Mouse (Mus musculus) forebrain, postnatal 0 days (tissue): Measurements from ENCODE around the gene Dpf1. TPM values are rescaled to one million over a fixed set of nuclear protein-coding genes. Genes with fewer than 3 reads are reported as not detected.
A peak's percentile ranks its signal among the peaks of the same experiment; 100 is the strongest.

Source experiments
- ATAC-seq: fragments of 200-750 bp; cut with Nextera tagmentation; 2 replicates; pipeline ENCODE4 v1.8.0; 2017; ENCODE audit warnings: mild to moderate bottlenecking, moderate library complexity
- DNase-seq: peaks from one replicate; pipeline ENCODE4 v3.0.0-alpha.2; 2015
- H3K27ac ChIP-seq: fragments of 300-500 bp; sonication (generic); 2 replicates; pipeline ENCODE4 v1.5.1; 2014; ENCODE audit warnings: low read depth, mild to moderate bottlenecking, antibody characterized with exemption, low read length, moderate library complexity, mixed read lengths
- H3K27me3 ChIP-seq: fragments of 300-500 bp; sonication (generic); 2 replicates; pipeline ENCODE4 v1.6.1; 2014; ENCODE audit warnings: mild to moderate bottlenecking, low read length, mixed read lengths; ENCODE audit not compliant: insufficient read depth
- H3K36me3 ChIP-seq: fragments of 300-500 bp; sonication (generic); 2 replicates; pipeline ENCODE4 v1.6.1; 2014; ENCODE audit warnings: mild to moderate bottlenecking, moderate library complexity; ENCODE audit not compliant: insufficient read depth
- H3K4me1 ChIP-seq: fragments of 300-500 bp; sonication (generic); 2 replicates; pipeline ENCODE4 v1.6.1; 2014; ENCODE audit warnings: antibody characterized with exemption; ENCODE audit not compliant: insufficient read depth
- H3K4me2 ChIP-seq: fragments of 300-500 bp; sonication (generic); 2 replicates; pipeline ENCODE4 v1.6.1; 2014; ENCODE audit warnings: low read depth, mild to moderate bottlenecking, moderate library complexity
- H3K4me3 ChIP-seq: fragments of 300-500 bp; sonication (generic); 2 replicates; pipeline ENCODE4 v1.5.1; 2014; ENCODE audit warnings: low read depth, low read length, mixed read lengths
- H3K9ac ChIP-seq: fragments of 300-500 bp; sonication (generic); 2 replicates; pipeline ENCODE4 v1.6.1; 2014; ENCODE audit warnings: mild to moderate bottlenecking
- H3K9me3 ChIP-seq: fragments of 300-500 bp; sonication (generic); 2 replicates; pipeline ENCODE4 v1.6.1; 2016; ENCODE audit warnings: low read length
- CTCF ChIP-seq: sonication (generic); IDR thresholded peaks from 2 replicates; pipeline ENCODE4 v1.5.1; 2016; ENCODE audit warnings: antibody characterized with exemption, control low read depth, low read depth
- WGBS: fragments of 180-500 bp; shearing (Covaris S2); extraction: QIAGEN DNeasy Blood & Tissue Kit; methylation state at CpG from one replicate; pipeline ENCODE4 v1.1.7; 2014; 5-methylcytosine and 5-hydroxymethylcytosine counted together
- polyA plus RNA-seq: library from polyadenylated mRNA; unstranded; fragments of >200 nt; fragmentation: Nextera tagmentation; extraction: Ambion mirVana; gene quantifications from 2 replicates; pipeline ENCODE4 v1.2.1, GENCODE M21; 2015
- total RNA-seq: library from RNA; depleted of rRNA; stranded (reverse); fragments of >200 nt; gene quantifications from 2 replicates; pipeline ENCODE4 v1.2.3, GENCODE M21; 2014

The Dpf1 gene
- total and polyA plus RNA-seq, 2 experiments from 2014 or later: 243 to 246 TPM

DNA sequence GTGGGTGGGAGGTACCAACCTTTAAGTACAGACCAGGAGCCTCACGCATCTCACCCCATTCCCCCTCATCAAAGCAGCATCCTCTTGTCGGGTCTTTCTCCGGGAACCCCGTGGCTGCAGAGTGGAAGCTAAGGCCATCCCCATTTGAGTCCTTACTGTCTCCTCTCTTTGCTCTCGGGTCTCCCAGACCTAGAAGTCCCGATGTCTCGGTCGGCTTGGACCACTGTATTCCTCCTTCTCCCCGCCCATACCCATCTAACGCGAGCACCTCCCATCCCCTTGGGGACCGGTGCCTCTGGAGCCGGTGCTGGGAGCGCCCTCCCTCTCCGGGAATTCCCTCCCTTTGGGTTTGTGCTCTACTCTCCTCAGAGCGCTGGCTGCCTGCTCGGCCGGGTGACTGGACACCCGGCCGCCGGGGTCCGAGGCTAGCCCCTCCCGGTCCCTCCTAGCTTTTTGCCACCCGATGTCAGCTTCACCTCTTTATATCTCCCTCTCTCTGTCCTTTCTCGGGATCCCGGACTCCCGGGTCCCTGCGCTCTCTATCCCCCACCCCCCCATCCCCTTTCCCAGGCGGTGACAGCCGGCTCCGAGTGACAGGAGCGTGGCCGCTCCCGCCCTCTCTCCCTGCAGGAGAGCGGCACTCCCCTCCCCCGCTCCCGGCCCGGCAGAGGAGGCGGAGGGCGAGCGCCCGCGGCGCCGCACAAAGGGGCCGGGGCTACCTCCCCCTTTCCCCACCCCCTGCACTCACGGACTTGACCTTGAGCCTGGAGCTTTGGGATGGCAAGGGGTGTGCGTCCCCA is 912 bp downstream of the Dpf1 start:
- ATAC-seq: no peak
- 4% methylated on average over 42 of the region's 48 CpGs for WGBS
- no peak for TF ChIP-seq CTCF
- H3K4me1 ChIP-seq: peaks cover 18% of the 10 kb centered on the region
- peak overlapping the region; percentile 78 for H3K9ac ChIP-seq
- no peaks in the 10 kb centered on the region for H3K36me3 ChIP-seq
- no peaks in the 10 kb centered on the region for H3K9me3 ChIP-seq
- DNase-seq: peak; percentile 62
- peak overlapping the region; percentile 79 for H3K4me3 ChIP-seq
- no peaks in the 10 kb centered on the region for H3K27me3 ChIP-seq
- peak overlapping the region; percentile 86 for H3K27ac ChIP-seq
- peak overlapping the region; percentile 95 for H3K4me2 ChIP-seq

DNA sequence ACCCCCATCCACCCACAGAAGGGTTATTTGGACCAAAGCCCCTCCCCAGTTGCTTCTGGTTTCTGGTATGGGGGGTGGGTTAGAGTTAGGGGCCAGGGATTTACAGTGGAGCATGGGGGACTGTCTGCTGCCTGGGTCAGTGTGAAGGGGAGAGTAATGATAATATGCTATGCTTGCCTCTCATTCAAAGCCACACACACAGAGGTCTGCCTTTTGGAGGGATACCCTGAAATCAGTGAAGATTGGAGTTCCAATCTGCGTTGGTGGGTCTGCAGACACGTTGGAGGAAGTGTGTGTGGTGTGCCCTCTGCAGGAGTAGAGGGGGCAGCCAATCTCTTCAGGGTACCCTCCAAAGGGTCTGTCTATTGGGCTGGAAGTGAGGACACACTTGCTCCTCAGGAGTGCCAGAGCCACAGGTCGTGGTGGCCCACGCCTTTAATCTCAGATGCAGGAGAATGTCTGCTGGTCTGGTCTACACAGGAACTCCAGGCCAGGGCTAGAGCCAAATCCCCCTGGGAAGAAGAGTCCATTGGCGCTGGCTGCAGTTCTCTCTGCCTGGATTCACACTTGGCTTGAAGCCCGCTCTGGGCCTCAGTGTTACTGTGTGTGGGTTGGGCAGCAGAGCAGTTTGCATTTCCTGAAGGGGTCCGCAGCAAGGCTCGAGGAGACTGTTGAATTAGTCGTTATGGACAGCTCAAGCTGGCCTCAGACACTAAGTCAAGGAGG is 1.7 kb downstream of the Dpf1 start:
- TF ChIP-seq CTCF: peak; percentile 30; the same call in 1 of the 2 replicates
- H3K4me2 ChIP-seq: peak overlapping the region; percentile 95
- WGBS: 12% methylated on average over 9 of the region's 9 CpGs
- H3K9me3 ChIP-seq: no peaks in the 10 kb centered on the region
- peak overlapping the region; percentile 78 for H3K9ac ChIP-seq
- no peak for DNase-seq
- peaks cover 22% of the 10 kb centered on the region for H3K4me1 ChIP-seq
- peak overlapping the region; percentile 79 for H3K4me3 ChIP-seq
- peak overlapping the region; percentile 86 for H3K27ac ChIP-seq
- no peaks in the 10 kb centered on the region for H3K27me3 ChIP-seq
- no peak for ATAC-seq
- H3K36me3 ChIP-seq: no peaks in the 10 kb centered on the region

DNA sequence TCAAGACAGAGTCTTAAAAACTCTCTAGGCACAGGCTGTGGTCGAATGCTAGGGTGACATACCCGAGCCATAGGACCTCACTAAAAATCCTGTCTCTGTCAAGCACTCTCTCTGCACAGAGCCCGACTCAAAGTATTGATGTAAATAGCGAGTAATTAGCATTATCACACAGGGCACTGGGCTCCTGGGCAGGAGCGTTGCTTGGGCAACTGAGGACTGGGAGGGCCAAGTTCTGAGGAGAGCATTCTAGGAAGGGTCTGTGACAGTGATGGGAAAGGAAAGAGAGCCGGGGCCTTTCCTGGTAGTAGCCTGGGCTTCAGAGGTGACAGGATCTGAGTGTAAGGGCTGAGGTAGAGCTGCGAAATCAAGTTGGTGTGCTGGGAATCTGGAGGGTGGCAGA is 2.4 kb downstream of the Dpf1 start:
- Histone ChIP-seq H3K4me3 (peak overlapping the region; percentile 79), H3K36me3 (peaks cover 4% of the 10 kb centered on the region), H3K27ac (peak overlapping the region; percentile 86), H3K9me3 (no peaks in the 10 kb centered on the region), H3K9ac (peak overlapping the region; percentile 78), H3K4me1 (peaks cover 22% of the 10 kb centered on the region), H3K27me3 (no peaks in the 10 kb centered on the region), H3K4me2 (peak overlapping the region; percentile 95)
- DNase-seq: no peak
- 12% methylated on average over 7 of the region's 7 CpGs for WGBS
- no peak for TF ChIP-seq CTCF
- ATAC-seq: no peak

DNA sequence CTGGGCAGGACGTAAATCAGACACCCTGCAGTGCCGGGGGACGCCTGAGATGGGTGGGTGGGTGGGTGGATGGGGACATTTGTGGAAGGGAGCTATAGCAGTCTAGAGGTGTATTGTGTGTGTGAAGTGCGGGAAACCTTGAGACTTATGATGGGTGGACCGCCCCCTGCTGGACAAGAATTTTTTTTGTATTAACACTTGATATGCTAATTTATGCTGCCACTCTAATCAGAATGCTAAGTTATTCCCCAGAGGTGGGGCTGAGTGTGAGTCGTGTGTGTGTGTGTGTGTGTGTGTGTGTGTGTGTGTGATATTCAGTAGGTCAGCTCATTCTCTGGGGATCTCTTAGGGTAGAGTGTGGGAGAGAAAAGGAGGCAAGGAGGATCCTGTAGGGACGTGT is 2.9 kb downstream of the Dpf1 start:
- DNase-seq: peak; percentile 85
- Histone ChIP-seq H3K4me2 (peak overlapping the region; percentile 95), H3K9me3 (no peaks in the 10 kb centered on the region), H3K27me3 (no peaks in the 10 kb centered on the region), H3K4me3 (peak overlapping the region; percentile 79), H3K4me1 (peaks cover 22% of the 10 kb centered on the region), H3K9ac (peak overlapping the region; percentile 78; the same call in 1 of the 2 replicates), H3K36me3 (peaks cover 8% of the 10 kb centered on the region), H3K27ac (peak overlapping the region; percentile 81)
- ATAC-seq: no peak
- TF ChIP-seq CTCF: peak; percentile 65
- 12% methylated on average over 7 of the region's 7 CpGs for WGBS

DNA sequence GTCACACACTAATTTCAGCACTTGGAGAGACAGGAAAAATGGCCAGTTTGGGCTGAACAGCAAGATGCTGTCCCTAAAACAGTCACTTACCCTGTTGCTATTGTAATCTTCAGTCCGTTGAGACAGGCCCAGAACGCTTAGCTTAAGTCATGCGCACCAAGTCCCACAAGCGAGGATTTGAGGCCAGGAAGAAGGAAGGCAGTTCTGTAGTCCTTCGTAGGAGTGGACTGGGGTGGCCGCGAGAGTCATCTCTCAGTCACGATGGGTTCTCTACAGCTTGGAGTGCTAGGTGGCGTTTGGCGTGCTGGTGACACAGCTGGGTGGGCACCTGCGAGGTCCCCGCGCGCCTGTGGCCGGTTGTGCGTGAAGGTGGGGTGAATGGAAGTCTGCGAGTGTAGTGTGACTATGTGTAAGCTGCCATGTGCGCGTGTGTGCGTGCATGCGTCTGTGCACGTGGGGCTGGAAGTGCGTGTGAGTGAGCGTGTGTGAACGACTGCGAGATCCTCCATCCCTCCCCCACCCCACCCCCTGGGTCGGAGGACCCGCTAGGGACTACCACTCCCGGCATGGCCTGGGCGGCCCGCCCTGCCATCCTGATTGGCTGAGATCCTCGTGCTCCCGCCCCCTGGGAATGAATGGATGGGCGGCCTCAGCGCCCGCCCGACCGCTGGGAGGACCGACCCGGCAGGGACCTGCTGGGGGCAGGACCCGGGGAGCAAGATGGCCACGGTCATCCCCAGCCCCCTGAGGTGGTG is 3.8 kb downstream of the Dpf1 start:
- ATAC-seq (peak; percentile 81), DNase-seq (peak; percentile 96)
- WGBS: 3% methylated on average over 42 of the region's 42 CpGs
- peaks cover 24% of the 10 kb centered on the region for H3K4me1 ChIP-seq
- no peaks in the 10 kb centered on the region for H3K27me3 ChIP-seq
- peak overlapping the region; percentile 79 for H3K4me3 ChIP-seq
- TF ChIP-seq CTCF: peak; percentile 19; the same call in 1 of the 2 replicates
- H3K9ac ChIP-seq: peak overlapping the region; percentile 78
- H3K9me3 ChIP-seq: no peaks in the 10 kb centered on the region
- peak overlapping the region; percentile 81 for H3K27ac ChIP-seq
- H3K36me3 ChIP-seq: peaks cover 14% of the 10 kb centered on the region
- H3K4me2 ChIP-seq: peak overlapping the region; percentile 95

DNA sequence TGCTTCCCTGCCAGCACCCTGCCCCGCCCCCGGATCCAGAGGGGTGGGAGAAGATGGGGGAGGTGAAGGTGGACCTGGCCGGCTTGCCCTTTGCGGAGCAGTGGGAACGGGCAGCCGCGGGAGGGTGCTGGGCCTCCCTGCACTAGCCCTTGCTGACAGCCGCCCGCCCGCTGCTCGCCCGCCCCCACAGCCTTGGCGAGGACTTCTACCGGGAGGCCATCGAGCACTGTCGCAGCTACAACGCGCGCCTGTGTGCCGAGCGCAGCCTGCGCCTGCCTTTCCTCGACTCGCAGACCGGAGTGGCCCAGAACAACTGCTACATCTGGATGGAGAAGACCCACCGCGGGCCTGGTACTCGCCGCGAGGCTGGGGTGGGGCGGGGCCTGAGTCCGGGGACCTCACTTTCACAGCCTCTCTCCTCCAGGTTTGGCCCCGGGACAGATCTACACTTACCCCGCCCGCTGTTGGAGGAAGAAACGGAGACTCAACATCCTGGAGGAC is 5.5 kb downstream of the Dpf1 start:
- Histone ChIP-seq H3K4me3 (peak overlapping the region; percentile 79), H3K36me3 (peaks cover 19% of the 10 kb centered on the region), H3K9ac (peak overlapping the region; percentile 78), H3K27me3 (no peaks in the 10 kb centered on the region), H3K4me2 (peak overlapping the region; percentile 95), H3K4me1 (peaks cover 39% of the 10 kb centered on the region), H3K9me3 (no peaks in the 10 kb centered on the region), H3K27ac (peak overlapping the region; percentile 64)
- DNase-seq: no peak
- no peak for TF ChIP-seq CTCF
- under 1% methylated on average over 36 of the region's 36 CpGs for WGBS
- no peak for ATAC-seq
